Mouse (Mus musculus): ENCODE measurements around the gene Cap2. TPM values are rescaled to one million over a fixed set of nuclear protein-coding genes. Genes with fewer than 3 reads are reported as not detected.

Gene Cap2
- polyA plus RNA-seq, 1 experiment from 2014 or later = 9.4 TPM

GRCm38 (mm10) chr13:46529037-46529436 is 27.4 kb downstream of the Cap2 start:
- no peaks in the 10 kb centered on the region for H3K27me3 ChIP-seq (replicated peaks)
- H3K36me3 ChIP-seq = no peaks in the 10 kb centered on the region
- H3K4me1 ChIP-seq = peaks cover 1% of the 10 kb centered on the region
- H3K9me3 ChIP-seq = no peaks in the 10 kb centered on the region
- H3K4me2 ChIP-seq (replicated peaks) = no peak overlapping the region
- no peak overlapping the region for H3K27ac ChIP-seq
- H3K9ac ChIP-seq = no peak overlapping the region
- ATAC-seq (ENCODE audit: low FRiP score, low read depth) = no peak
- 82% methylated on average over 10 of the region's 10 CpGs for WGBS
- H3K4me3 ChIP-seq = no peak overlapping the region

GRCm38 (mm10) chr13:46530546-46530945 is 28.9 kb downstream of the Cap2 start:
- no peak overlapping the region for H3K27ac ChIP-seq
- peaks cover 5% of the 10 kb centered on the region for H3K4me1 ChIP-seq
- no peak overlapping the region for H3K9ac ChIP-seq
- H3K27me3 ChIP-seq (replicated peaks) = no peaks in the 10 kb centered on the region
- H3K4me2 ChIP-seq (replicated peaks) = no peak overlapping the region
- H3K9me3 ChIP-seq = no peaks in the 10 kb centered on the region
- H3K4me3 ChIP-seq = no peak overlapping the region
- ATAC-seq (ENCODE audit: low FRiP score, low read depth) = no peak
- no peaks in the 10 kb centered on the region for H3K36me3 ChIP-seq
- 83% methylated on average over 8 of the region's 8 CpGs for WGBS

- H3K27me3 ChIP-seq (replicated peaks) = no peaks in the 10 kb centered on the region
- no peaks in the 10 kb centered on the region for H3K36me3 ChIP-seq
- no peak for ATAC-seq (ENCODE audit: low FRiP score, low read depth)
- H3K4me3 ChIP-seq = no peak overlapping the region
- H3K9ac ChIP-seq = no peak overlapping the region
- H3K9me3 ChIP-seq = no peaks in the 10 kb centered on the region
- WGBS = 88% methylated on average over 3 of the region's 3 CpGs
- peaks cover 5% of the 10 kb centered on the region for H3K4me1 ChIP-seq
- no peak overlapping the region for H3K27ac ChIP-seq
- H3K4me2 ChIP-seq (replicated peaks) = no peak overlapping the region
These were observed 30.0 kb downstream of the Cap2 start for GRCm38 (mm10) chr13:46531676-46532075.

- Histone ChIP-seq H3K27ac (no peak overlapping the region), H3K4me2 (replicated peaks) (no peak overlapping the region), H3K4me3 (no peak overlapping the region), H3K27me3 (replicated peaks) (no peaks in the 10 kb centered on the region), H3K4me1 (peaks cover 5% of the 10 kb centered on the region), H3K9ac (no peak overlapping the region), H3K36me3 (no peaks in the 10 kb centered on the region), H3K9me3 (no peaks in the 10 kb centered on the region)
- ATAC-seq (ENCODE audit: low FRiP score, low read depth) = no peak
- 93% methylated on average over 7 of the region's 7 CpGs for WGBS
These were observed 30.6 kb downstream of the Cap2 start for GRCm38 (mm10) chr13:46532276-46532675.

GRCm38 (mm10) chr13:46533342-46534129 is 31.9 kb downstream of the Cap2 start:
- H3K4me3 ChIP-seq = no peak overlapping the region
- H3K4me2 ChIP-seq (replicated peaks) = peak overlapping the region; percentile 43
- ATAC-seq (ENCODE audit: low FRiP score, low read depth) = no peak
- H3K27ac ChIP-seq = no peak overlapping the region
- H3K36me3 ChIP-seq = no peaks in the 10 kb centered on the region
- no peak overlapping the region for H3K9ac ChIP-seq
- H3K27me3 ChIP-seq (replicated peaks) = no peaks in the 10 kb centered on the region
- no peaks in the 10 kb centered on the region for H3K9me3 ChIP-seq
- WGBS = 53% methylated on average over 10 of the region's 10 CpGs
- H3K4me1 ChIP-seq = peaks cover 5% of the 10 kb centered on the region

GRCm38 (mm10) chr13:46534171-46534968 is 32.7 kb downstream of the Cap2 start:
- Histone ChIP-seq H3K4me1 (peaks cover 5% of the 10 kb centered on the region), H3K36me3 (no peaks in the 10 kb centered on the region), H3K4me2 (replicated peaks) (peak overlapping the region; percentile 43), H3K9ac (no peak overlapping the region), H3K27me3 (replicated peaks) (no peaks in the 10 kb centered on the region), H3K9me3 (no peaks in the 10 kb centered on the region), H3K27ac (no peak overlapping the region), H3K4me3 (no peak overlapping the region)
- 11% methylated on average over 11 of the region's 11 CpGs for WGBS
- peak; percentile 86 for ATAC-seq (ENCODE audit: low FRiP score, low read depth)

GRCm38 (mm10) chr13:46534969-46535785 is 33.5 kb downstream of the Cap2 start:
- no peak overlapping the region for H3K9ac ChIP-seq
- H3K9me3 ChIP-seq = no peaks in the 10 kb centered on the region
- no peaks in the 10 kb centered on the region for H3K36me3 ChIP-seq
- H3K4me1 ChIP-seq = peaks cover 5% of the 10 kb centered on the region
- no peaks in the 10 kb centered on the region for H3K27me3 ChIP-seq (replicated peaks)
- ATAC-seq (ENCODE audit: low FRiP score, low read depth) = 0 out of 2 replicates have a peak, but pooled peaks have one; percentile 64
- WGBS = 73% methylated on average over 5 of the region's 5 CpGs
- H3K4me3 ChIP-seq = no peak overlapping the region
- H3K4me2 ChIP-seq (replicated peaks) = no peak overlapping the region
- H3K27ac ChIP-seq = no peak overlapping the region

GRCm38 (mm10) chr13:46539284-46539683 is 37.6 kb downstream of the Cap2 start:
- WGBS = 86% methylated on average over 7 of the region's 7 CpGs

GRCm38 (mm10) chr13:46540943-46541342 is 39.3 kb downstream of the Cap2 start:
- Histone ChIP-seq H3K36me3 (no peaks in the 10 kb centered on the region), H3K27ac (no peak overlapping the region), H3K4me3 (no peak overlapping the region), H3K4me1 (peaks cover 9% of the 10 kb centered on the region; the same call in 1 of the 2 replicates), H3K4me2 (replicated peaks) (no peak overlapping the region), H3K27me3 (replicated peaks) (no peaks in the 10 kb centered on the region), H3K9me3 (no peaks in the 10 kb centered on the region), H3K9ac (no peak overlapping the region)
- ATAC-seq (ENCODE audit: low FRiP score, low read depth) = no peak
- WGBS = 45% methylated on average over 5 of the region's 5 CpGs

More at GRCm38 (mm10) chr13:46539284-46539683, 37.6 kb downstream of the Cap2 start:
- no peak overlapping the region for H3K4me2 ChIP-seq (replicated peaks)
- no peaks in the 10 kb centered on the region for H3K27me3 ChIP-seq (replicated peaks)
- H3K27ac ChIP-seq = no peak overlapping the region
- H3K4me1 ChIP-seq = peaks cover 6% of the 10 kb centered on the region
- no peak for ATAC-seq (ENCODE audit: low FRiP score, low read depth)
- H3K4me3 ChIP-seq = no peak overlapping the region
- no peak overlapping the region for H3K9ac ChIP-seq
- no peaks in the 10 kb centered on the region for H3K9me3 ChIP-seq
- H3K36me3 ChIP-seq = no peaks in the 10 kb centered on the region

GRCm38 (mm10) chr13:46542782-46543181 is 41.1 kb downstream of the Cap2 start:
- Histone ChIP-seq H3K4me2 (replicated peaks) (no peak overlapping the region), H3K27me3 (replicated peaks) (no peaks in the 10 kb centered on the region), H3K9ac (no peak overlapping the region), H3K9me3 (no peaks in the 10 kb centered on the region), H3K4me1 (peaks cover 15% of the 10 kb centered on the region; the same call in 1 of the 2 replicates), H3K36me3 (no peaks in the 10 kb centered on the region), H3K4me3 (no peak overlapping the region), H3K27ac (no peak overlapping the region)
- no peak for ATAC-seq (ENCODE audit: low FRiP score, low read depth)
- 71% methylated on average over 7 of the region's 7 CpGs for WGBS

- Histone ChIP-seq H3K27ac (no peak overlapping the region), H3K36me3 (no peaks in the 10 kb centered on the region), H3K4me3 (no peak overlapping the region), H3K4me1 (peaks cover 15% of the 10 kb centered on the region; the same call in 1 of the 2 replicates), H3K27me3 (replicated peaks) (no peaks in the 10 kb centered on the region), H3K9ac (no peak overlapping the region), H3K4me2 (replicated peaks) (no peak overlapping the region), H3K9me3 (no peaks in the 10 kb centered on the region)
- WGBS = 57% methylated on average over 6 of the region's 6 CpGs
- no peak for ATAC-seq (ENCODE audit: low FRiP score, low read depth)
These were observed 43.0 kb downstream of the Cap2 start for GRCm38 (mm10) chr13:46544608-46545007.

GRCm38 (mm10) chr13:46545081-46545480 is 43.4 kb downstream of the Cap2 start:
- H3K27me3 ChIP-seq (replicated peaks) = no peaks in the 10 kb centered on the region
- H3K4me2 ChIP-seq (replicated peaks) = peak overlapping the region; percentile 9; the same call in 1 of the 2 replicates
- no peak overlapping the region for H3K9ac ChIP-seq
- 28% methylated on average over 8 of the region's 9 CpGs for WGBS
- H3K9me3 ChIP-seq = no peaks in the 10 kb centered on the region
- no peak overlapping the region for H3K4me3 ChIP-seq
- H3K27ac ChIP-seq = no peak overlapping the region
- no peaks in the 10 kb centered on the region for H3K36me3 ChIP-seq
- peaks cover 15% of the 10 kb centered on the region; the same call in 1 of the 2 replicates for H3K4me1 ChIP-seq
- ATAC-seq (ENCODE audit: low FRiP score, low read depth) = peak; percentile 61; the same call in 1 of the 2 replicates
